Mouse (Mus musculus): ENCODE results near the gene Cfc1.

Gene Cfc1

GRCm38 (mm10) chr1:34554275-34554674 is 18.8 kb downstream of the Cfc1 start:
- DNase-seq: no peak

- DNase-seq: no peak
Observed at GRCm38 (mm10) chr1:34560843-34561242, 25.4 kb downstream of the Cfc1 start, which contains the start of gene Prss40. Gene Prss40, minus strand, starts transcription at chr1:34560943.

DNA sequence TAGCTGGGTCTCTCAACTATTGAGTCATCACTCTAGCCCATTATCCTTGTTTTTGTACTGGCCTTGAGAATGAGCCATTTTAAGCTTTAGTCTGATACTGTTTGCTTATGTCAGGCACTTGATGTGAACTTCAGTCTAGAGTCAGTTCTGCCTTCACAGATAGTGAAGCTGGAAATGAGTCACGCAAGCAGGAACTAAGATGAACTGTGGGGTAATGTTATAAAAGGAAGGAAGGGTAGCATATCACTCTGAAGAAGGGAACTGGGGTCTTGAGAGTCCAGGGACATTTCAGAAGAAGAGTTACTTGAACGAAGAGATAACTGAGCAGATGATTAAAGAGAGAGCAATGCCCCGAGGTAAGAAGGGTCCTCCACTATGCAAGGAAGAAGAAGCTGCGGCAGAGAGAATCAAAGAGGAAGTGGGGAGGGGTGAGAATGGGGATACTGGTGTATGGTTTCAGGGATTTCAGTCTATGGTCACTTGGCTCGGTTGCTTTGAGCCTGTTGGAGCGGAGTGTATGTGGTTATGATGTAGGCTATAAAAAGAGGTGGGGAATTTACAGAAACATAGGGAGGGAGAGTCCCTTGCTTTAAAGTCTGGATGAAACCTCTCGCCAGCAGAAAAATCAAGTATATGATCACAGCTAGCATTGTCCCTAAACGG is 29.1 kb downstream of the Cfc1 start:
- DNase-seq: no peak

- DNase-seq: no peak
Observed at GRCm38 (mm10) chr1:34568120-34568519, 32.7 kb downstream of the Cfc1 start.

DNA sequence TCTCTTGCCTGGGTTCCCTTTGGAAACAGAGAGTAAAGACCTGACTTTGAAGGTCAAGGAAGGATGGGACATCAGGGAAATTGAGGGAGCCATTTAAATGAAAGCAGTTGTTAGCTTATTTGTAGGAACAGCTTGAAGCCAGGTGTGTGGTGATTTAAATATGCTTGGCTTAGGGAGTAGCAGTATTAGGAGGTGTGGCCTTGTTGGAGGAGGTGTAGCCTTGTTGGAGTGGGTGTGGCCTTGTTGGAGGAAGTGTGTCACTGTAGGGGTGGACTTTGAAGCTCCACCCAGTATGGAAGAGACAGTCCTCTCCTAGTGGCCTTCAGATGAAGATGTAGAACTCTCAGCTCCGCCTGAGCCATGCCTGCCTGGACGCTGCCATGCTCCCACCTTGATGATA is 34.4 kb downstream of the Cfc1 start:
- DNase-seq: no peak

GRCm38 (mm10) chr1:34571431-34571830 is 36.0 kb downstream of the Cfc1 start:
- no peak for DNase-seq

DNA sequence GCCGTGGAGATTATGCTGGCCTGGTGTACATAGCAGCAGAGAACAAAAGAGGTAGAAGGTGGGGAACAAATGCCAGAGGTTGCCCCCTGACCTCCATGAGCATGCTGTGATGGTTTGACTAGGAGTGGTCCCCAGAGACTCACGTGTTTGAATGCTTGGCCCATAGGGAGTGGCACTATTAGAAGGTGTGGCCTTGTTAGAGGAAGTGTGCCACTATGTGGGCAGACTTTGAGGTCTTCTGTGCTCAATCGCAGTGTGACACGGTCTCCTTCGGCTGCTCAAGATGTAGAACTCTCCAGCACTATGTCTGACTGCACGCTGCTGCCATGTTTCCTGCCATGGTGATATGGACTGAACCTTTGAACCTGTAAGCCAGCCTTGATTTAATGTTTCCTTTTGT is 37.8 kb downstream of the Cfc1 start:
- no peak for DNase-seq

- peak; percentile 52 to 62 for DNase-seq
Observed at GRCm38 (mm10) chr1:34578851-34579781, 43.7 kb downstream of the Cfc1 start, which contains the start of gene Amer3. Gene Amer3, plus strand, starts transcription at chr1:34579657.

DNA sequence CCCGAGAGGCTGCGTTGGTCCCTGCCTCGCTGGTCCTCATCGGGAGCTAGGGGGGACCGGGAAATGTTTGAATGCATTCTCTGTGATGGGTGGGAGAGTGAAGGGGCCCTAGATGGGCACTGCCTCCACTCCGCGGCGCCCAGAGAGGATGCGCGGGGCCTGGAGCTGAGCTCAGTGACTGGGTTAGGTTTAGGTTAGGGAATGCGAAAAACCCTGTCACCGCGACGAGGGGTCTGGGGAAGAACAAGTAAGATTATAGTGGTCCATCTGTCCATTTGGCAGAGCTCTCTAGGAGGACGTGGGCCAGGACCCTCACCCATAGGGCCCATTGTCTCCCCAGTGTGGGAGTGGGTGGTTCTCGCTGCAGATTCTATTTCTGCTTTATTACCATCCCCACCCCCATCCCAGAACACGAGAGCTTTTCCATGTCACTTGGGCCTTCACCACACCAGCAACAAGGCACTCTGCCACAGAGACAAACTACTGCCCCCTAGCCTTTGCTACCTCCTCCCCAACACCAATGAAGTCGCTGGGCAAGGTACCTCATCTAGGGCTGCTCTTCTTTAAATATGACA is 44.4 kb downstream of the Cfc1 start:
- DNase-seq: no peak

DNA sequence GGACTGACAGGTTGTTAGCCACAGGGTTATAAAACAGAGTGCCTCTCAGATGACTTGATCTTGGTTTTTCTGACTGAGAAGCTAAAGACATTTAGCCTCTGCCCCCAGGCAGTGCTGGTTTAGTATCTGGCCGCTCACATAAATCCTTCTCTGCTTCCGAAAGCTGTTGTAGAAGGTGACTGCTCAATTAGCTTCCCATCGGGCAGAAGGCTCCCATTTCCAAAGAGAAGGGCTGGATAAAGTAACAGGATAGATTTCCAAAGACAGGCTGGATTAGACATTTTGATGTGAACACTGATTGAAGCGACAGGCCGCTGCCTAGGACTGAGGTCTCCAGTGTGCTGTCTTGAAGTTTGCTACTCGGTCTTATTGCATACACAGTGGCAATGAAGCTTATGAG is 46.8 kb downstream of the Cfc1 start:
- no peak for DNase-seq

- no peak for DNase-seq
Observed at GRCm38 (mm10) chr1:34583821-34584263, 48.4 kb downstream of the Cfc1 start.

GRCm38 (mm10) chr1:34584736-34585135 is 49.3 kb downstream of the Cfc1 start:
- DNase-seq: no peak

DNA sequence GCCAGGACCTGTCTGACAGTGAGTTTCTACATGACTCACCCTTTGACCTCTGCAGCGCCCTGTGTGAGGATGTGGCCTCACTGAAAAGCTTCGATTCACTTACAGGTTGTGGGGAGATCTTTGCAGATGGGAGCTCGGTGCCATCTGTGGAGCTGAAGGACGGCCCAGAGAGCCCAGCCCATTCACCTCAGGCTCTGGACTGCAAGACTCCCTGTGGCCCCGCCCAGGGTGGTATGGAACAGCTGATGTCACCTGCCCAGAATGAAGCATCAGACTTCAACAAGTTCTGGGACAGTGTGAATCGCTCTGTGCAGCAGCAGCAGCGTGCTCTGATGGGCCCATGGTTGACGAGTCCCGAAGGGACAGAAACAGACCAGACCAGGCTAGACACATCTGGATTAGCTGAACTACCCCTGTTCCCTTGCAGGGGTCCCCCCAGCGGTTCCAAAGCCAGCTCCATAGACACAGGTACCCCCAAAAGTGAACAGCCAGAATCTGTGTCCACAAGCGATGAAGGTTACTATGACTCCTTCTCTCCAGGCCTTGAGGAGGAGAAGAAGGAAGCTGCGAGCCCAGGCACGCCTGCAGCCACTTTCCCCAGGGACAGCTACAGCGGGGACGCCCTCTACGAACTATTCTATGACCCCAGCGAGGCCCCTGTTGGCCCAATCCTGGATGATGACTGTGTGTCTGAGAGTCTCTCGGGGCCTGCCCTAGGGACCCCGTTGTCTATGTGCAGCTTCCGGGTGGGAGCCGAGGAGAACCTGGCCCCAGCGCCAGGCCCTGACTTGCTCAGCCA is 52.0 kb downstream of the Cfc1 start:
- DNase-seq: no peak

All from B cell, adult 2 months (primary cell).